Mouse (Mus musculus) Patski (cell line): ENCODE results near the gene Inpp5k. TPM values are rescaled to one million over a fixed set of nuclear protein-coding genes. Genes with fewer than 3 reads are reported as not detected.
A peak's percentile ranks its signal among the peaks of the same experiment; 100 is the strongest.

ENCODE experiments used
- ATAC-seq: fragments of 100-300 bp; one replicate; pipeline ENCODE4 v1.8.0; 2021
- CTCF ChIA-PET: fragments of 350-600 bp; sonication (Branson Sonifier 250); formaldehyde crosslinking; loops from one replicate; lab custom pipeline; 2022; ENCODE audit warnings: inconsistent platforms; lab: Charles Lee
- POLR2A ChIA-PET: fragments of 350-600 bp; sonication (Branson Sonifier 250); formaldehyde crosslinking; loops from one replicate; lab custom pipeline; 2022; ENCODE audit warnings: antibody characterized with exemption, inconsistent platforms; lab: Charles Lee
- DNase-seq: peaks from one replicate; pipeline ENCODE4 v3.0.0-alpha.2; 2011; ENCODE audit warnings: low read depth, low spot score
- H3K27me3 ChIP-seq: fragments of 371-371 bp; one replicate; pipeline ENCODE4 v1.5.1; 2021
- CTCF ChIP-seq: fragments of 100-300 bp; IDR thresholded peaks from one replicate; pipeline ENCODE4 v1.5.1; 2021
- in situ Hi-C: fragments of 300-500 bp; cut with MboI; formaldehyde crosslinking; loops from 3 replicates; pipeline ENCODE4 v1.11.1; 2018; ENCODE audit warnings: low pct_unique_long_range_greater_than_20kb, mixed read lengths
- polyA plus RNA-seq: library from polyadenylated mRNA; unstranded; gene quantifications from one replicate; pipeline ENCODE4 v1.2.3, GENCODE M21; 2021

The Inpp5k gene
- polyA plus RNA-seq, 1 experiment from 2014 or later = 32.9 TPM

DNA sequence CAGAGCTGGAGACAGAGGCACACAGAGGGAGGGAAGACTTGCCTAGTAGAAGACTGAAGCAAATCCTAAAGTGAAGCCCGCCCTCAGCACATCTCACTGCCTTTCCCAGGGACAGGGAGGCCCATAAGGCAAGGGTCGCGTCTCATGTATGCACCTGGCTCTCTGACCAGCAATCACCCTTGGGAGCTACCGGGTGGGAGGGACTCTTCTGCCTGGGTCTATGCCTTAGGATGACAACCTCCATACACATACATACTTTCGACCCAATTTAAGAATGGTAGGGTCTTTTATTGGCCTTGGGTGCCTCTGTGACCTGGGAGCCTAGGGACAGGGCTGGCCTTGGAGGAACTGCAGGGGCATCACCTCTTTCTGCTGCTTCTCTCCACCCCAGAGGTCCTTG, 42.6 kb downstream of the Inpp5k start:
- H3K27me3 ChIP-seq = no peaks in the 10 kb centered on the region
- ATAC-seq = no peak
- no peak for DNase-seq
- POLR2A ChIA-PET = no interaction called here
- no peak for TF ChIP-seq CTCF
- in situ Hi-C loops = no loop called here
- CTCF ChIA-PET = no interaction called here

DNA sequence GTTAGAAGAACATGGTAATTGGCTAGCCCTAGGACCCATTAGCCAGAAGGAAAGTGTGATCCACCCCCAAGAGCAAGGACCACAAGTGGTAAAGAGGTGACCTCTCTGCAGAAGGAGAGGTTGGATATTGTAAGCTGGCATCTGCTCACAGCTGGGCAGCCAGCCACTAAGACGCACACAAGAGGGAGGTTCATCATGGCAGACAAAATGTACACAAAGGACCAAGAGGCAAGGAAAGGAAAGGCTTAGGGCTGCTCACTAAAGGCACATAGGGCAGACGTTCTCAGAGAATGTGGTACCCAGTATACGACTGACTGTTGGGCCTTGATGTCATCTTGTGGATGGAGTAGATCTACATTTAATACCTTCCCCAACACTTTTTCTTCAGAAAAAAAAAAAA, 44.1 kb downstream of the Inpp5k start:
- no peaks in the 10 kb centered on the region for H3K27me3 ChIP-seq
- ATAC-seq = no peak
- no peak for DNase-seq
- no peak for TF ChIP-seq CTCF
- ChIA-PET POLR2A (interaction anchor here (0.7 kb wide), 1 partner anchor 49 kb away, joined by 5 read pairs; no protein-coding TSS in a partner anchor), CTCF (no interaction called here)
- in situ Hi-C loops = no loop called here

DNA sequence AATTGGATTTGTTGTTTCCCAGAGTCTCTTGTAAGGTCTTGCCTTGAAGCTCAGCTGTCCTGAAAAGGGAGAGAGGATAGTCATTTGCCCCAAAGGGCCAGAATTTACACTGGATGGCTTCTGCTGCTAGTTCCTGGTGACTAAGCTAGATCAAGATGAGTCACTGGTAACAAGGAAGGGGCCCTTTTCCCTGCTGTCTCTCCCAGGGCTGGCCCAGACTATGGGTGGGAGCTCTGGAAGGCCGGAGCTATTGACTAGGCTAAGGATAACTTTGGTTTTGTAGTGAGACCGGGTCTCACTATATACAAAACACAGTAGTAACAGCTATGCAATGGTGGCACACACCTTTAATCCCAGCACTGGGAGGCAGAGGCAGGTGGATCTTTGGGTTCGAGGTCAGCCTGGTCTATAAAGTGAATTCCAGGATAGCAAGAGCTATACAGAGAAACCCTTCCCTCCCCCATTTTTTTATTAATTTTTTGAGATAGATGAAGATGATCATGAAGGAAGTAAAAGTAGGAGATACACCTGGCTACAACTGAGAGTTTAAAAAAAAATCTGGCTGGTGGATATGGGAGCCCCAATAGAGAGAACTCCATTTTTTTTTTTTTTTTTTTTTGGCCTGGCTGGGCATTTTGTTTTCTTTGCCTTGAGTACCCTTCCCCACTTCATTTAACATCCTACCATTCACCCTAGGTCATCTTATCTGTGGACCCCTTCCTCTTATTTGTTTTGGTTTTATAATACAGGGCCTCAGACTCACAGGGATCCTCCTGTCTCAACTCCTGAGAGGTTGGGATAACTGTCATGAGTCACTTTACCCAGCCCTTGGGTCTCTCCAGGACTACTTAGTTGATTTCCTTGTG, 47.3 kb downstream of the Inpp5k start:
- no peaks in the 10 kb centered on the region for H3K27me3 ChIP-seq
- no peak for TF ChIP-seq CTCF
- POLR2A ChIA-PET = interaction anchor here (0.7 kb wide), 1 partner anchor 233 kb away, joined by 7 read pairs; no protein-coding TSS in a partner anchor
- ATAC-seq (no peak), DNase-seq (no peak)
- in situ Hi-C loops = no loop called here
- CTCF ChIA-PET = no interaction called here

DNA sequence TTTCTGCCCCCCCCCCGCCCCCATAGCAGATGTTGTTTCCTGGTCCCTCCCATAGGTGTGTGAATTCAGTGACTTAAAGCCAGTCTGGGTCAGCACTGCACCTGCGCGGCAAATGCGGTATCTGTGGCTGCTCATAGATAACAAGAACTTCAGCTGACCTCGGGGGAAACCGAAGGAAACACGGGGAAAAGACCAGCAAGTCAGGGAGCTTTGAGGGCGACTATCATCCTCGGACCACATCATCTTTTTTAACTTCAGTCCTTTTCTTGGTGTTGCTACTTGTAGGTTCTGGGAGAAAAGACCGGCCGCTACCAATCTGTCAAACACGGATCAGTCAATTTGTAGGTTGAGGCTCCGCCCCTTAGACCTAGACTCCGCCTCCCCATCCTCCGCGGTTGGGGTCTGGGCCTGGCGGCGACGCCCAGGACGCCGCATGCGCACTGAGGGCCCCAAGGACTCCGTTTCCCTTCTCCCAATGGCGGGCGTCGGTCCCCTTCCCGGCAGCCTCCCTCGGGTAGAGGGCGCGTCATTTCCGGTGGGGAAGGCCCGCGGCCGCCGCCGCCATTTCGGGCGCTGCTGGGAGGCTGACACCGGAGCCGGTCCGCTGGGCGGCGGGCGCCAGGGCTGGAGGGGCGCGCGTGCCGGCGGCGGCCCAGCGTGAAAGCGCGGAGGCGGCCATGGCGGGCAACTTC, 48.1 kb downstream of the Inpp5k start, which contains the start of gene Crk:
Crk (plus strand) TSS at position 513 of the 692 bp plus-strand sequence.
- DNase-seq (peak; percentile 81), ATAC-seq (peak; percentile 87)
- ChIA-PET POLR2A (interaction anchor here (0.9 to 1.5 kb wide), 3 partner anchors 21 to 50 kb away, joined by 3 to 5 read pairs (median 3); no protein-coding TSS in a partner anchor), CTCF (no interaction called here)
- TF ChIP-seq CTCF = no peak
- H3K27me3 ChIP-seq = no peaks in the 10 kb centered on the region
- in situ Hi-C loops = no loop called here

DNA sequence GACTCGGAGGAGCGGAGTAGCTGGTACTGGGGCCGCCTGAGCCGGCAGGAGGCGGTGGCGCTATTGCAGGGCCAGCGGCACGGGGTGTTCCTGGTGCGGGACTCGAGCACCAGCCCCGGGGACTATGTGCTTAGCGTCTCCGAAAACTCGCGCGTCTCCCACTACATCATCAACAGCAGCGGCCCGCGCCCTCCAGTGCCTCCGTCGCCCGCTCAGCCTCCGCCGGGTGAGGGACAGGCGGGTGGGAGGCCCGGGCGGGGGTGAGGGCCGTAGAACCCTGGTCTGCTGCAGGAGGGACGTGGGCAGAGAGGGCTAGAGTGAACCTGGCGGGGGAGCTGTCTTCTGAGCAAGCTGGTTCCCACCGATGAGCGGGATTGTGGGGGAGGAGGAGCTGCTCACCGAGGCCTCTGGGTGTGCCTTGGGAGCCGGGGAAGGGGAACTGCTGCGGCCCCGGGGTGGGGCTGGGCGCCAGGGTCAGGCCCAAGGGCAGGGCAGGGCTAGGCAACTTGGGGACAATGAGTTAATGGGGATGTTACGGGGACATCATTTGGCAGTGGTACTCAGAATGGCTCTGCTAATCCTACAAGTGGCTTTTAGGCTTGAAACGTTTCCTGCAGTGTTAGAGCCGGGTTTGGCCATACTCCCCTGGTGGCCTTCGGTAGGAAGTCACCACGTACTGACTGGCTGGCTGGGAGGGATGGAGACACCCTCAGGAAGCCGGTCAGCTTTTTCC, 48.8 kb downstream of the Inpp5k start:
- ChIA-PET POLR2A (interaction anchor here (0.9 to 1.5 kb wide), 3 partner anchors 20 to 50 kb away, joined by 3 to 5 read pairs (median 3); no protein-coding TSS in a partner anchor), CTCF (no interaction called here)
- ATAC-seq (peak; percentile 32), DNase-seq (no peak)
- in situ Hi-C loops = no loop called here
- no peaks in the 10 kb centered on the region for H3K27me3 ChIP-seq
- TF ChIP-seq CTCF = peak; percentile 41

- no peak for DNase-seq
- CTCF ChIA-PET = no interaction called here
Observed at GRCm38 (mm10) chr11:75684462-75684861, 53.7 kb downstream of the Inpp5k start.

GRCm38 (mm10) chr11:75684956-75685355, 54.2 kb downstream of the Inpp5k start:
- no peaks in the 10 kb centered on the region for H3K27me3 ChIP-seq
- ATAC-seq (no peak), DNase-seq (no peak)
- in situ Hi-C loops = no loop called here
- TF ChIP-seq CTCF = no peak
- POLR2A ChIA-PET = no interaction called here
- CTCF ChIA-PET = no interaction called here

More at GRCm38 (mm10) chr11:75684462-75684861, 53.7 kb downstream of the Inpp5k start:
- H3K27me3 ChIP-seq = no peaks in the 10 kb centered on the region
- in situ Hi-C loops = no loop called here
- no peak for ATAC-seq
- POLR2A ChIA-PET = no interaction called here
- TF ChIP-seq CTCF = peak; percentile 30

DNA sequence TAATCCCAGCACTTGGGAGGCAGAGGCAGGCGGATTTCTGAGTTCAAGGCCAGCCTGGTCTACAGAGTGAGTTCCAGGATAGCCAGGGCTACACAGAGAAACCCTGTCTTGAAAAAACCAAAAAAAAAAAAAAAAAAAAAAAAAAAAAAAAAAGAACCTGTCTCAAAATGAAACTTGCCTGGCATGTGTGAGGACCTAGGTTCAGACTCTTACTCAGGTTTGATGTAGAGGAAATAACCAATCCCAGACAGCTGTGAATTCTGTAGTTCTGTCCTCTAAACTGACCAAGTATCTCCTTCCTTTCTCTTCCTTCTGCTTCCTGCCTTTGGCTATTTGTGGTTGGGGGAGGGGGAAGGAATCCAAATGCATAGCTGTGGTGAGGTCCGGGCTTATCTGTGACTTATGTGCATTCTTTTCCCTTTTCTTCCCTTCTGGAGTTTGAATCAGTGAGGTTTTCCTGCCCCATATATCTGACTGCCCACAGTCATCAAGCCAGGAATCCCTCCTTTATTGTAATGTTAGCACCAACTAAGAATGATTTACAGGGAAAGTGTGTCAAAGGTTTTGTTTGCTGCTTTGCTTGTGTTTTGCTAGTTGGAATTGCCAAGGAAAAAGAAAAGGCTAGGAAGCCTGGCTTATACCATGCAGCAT, 56.7 kb downstream of the Inpp5k start:
- DNase-seq = peak; percentile 53
- ATAC-seq = peak; percentile 84
- in situ Hi-C loops = no loop called here

GRCm38 (mm10) chr11:75688132-75688531, 57.3 kb downstream of the Inpp5k start:
- ChIA-PET POLR2A (interaction anchor here (0.7 kb wide), 1 partner anchor 14 kb away, joined by 6 read pairs; no protein-coding TSS in a partner anchor), CTCF (no interaction called here)
- H3K27me3 ChIP-seq = no peaks in the 10 kb centered on the region
- DNase-seq (no peak), ATAC-seq (no peak)
- in situ Hi-C loops = no loop called here
- TF ChIP-seq CTCF = no peak

More for the DNA sequence above, 56.7 kb downstream of the Inpp5k start:
- H3K27me3 ChIP-seq = no peaks in the 10 kb centered on the region
- CTCF ChIA-PET = interaction anchor here (1.1 kb wide), 1 partner anchor 15 kb away, joined by 4 read pairs; no protein-coding TSS in a partner anchor
- POLR2A ChIA-PET = interaction anchor here (1.1 kb wide), 1 partner anchor 26 kb away, joined by 4 read pairs; no protein-coding TSS in a partner anchor
- no peak for TF ChIP-seq CTCF
